Mouse (Mus musculus): ENCODE results near the gene Sirt7.

DNA sequence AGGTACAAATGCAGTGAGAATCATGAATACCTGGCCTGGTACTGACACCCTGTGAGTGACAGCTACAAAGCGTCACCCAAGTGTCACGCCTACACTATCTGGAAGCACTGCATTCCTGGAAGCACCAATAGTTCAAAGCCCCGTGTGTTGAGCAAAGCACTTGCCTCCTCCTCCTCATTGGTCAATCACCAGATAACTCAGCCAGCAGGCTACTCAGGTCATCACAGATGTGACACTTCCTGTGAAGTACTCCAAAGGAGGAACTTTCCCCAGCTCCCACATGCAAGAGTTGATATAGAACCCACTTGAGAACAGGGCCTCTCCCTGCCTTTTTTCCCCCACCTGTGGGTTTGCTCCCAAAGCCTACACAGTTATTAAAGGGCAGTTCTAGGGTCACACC is 53.9 kb downstream of the Sirt7 start:
- TF ChIP-seq CTCF (IDR thresholded peaks at IDR 0.05; ENCODE audit: insufficient read depth, low read depth, low read length) (no peak), POLR2A (IDR thresholded peaks at IDR 0.05; ENCODE audit: insufficient read depth, low read depth, low read length) (no peak)
